In the genomic region with DNA sequence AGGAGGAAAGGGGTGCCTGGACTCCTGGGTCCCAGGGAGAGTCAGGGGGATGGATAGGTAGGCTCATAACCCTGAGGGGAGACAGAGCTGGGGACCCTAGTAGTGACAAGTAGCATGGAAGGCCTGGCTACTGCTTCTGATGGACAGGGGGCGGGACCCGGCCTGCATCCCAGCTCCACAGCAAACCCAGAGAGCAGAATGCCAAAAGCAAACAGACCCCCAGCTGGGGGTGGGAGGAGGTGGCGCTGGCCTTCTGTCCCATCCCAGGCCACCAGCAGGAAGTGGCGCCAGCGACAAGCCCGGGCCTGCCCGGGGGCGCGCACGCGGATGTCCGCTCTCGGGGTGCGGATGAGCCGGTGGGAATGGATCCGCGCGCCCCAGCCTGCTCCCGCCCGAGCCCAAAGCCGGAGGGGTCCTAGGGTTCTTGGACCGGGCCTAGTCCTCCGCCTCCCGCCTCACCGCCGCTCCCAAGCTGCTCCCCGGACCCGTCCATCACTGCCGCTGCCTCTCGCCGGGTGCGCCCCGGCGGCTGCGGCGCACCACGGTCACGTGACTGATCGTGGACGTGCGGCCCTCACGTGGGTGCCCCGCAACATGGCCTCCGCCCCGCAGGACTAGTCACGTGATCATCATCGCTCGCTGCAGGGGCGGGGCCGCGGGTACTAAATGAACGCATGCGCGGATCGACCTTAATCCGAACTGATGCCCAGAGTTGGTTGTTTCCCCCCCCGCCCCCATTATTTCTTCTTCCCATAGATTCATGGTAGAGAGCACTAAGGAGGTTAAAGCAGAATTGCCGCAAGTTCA, we compare ENCODE assay signal across 8 mouse cellular contexts. TPM values are rescaled to one million over a fixed set of nuclear protein-coding genes. Genes with fewer than 3 reads are reported as not detected.
DNase-seq lines count a peak whose midpoint lies in the region; ATAC-seq and TF ChIP-seq lines count a peak whose summit lies in the region.

Bax (minus strand) TSS at position 616 of the 807 bp plus-strand sequence.

- peak; percentile 81; the same call in 1 of the 2 replicates for TF ChIP-seq POLR2A in cortical plate, adult 2 months (IDR thresholded peaks at IDR 0.05; ENCODE audit: extremely low read depth, insufficient read depth, low read length)

- DNase-seq in gastrocnemius, postnatal 10 days, result peak; percentile 96
- DNase-seq in induced T-regulatory cell, adult 2 months (ENCODE audit: low read depth), result peak; percentile 97
- DNase-seq in left cerebral cortex, adult 9 months (ENCODE audit: low spot score in 2 of 2), result peak; percentile 90 to 97
- DNase-seq in right cerebral cortex, postnatal 14 days, result peak; percentile 97
- DNase-seq in urinary bladder, postnatal 36 days (ENCODE audit: low spot score in 2 of 2), result peak; percentile 90 to 95

- no peak for TF ChIP-seq CTCF in cortical plate, adult 2 months (IDR thresholded peaks at IDR 0.05; ENCODE audit: extremely low read depth, insufficient read depth, low read length)

- ATAC-seq in activated CD4-positive, CD25-positive, alpha-beta regulatory T cell, adult 4 months, result peak; percentile 74
- peak; percentile 86 for ATAC-seq in megakaryocyte progenitor cell, adult 5-6 weeks (replicated peaks; ENCODE audit: poor library complexity)

- peaks cover 7% of the 10 kb centered on the region for H3K4me1 ChIP-seq in cortical plate, adult 2 months (ENCODE audit: control insufficient read depth, insufficient read depth, low read length)

- peak within 1 kb of the TSS; percentile 92 for H3K27ac ChIP-seq in cortical plate, adult 2 months (ENCODE audit: insufficient read depth, low read length)

- peak within 1 kb of the TSS; percentile 83 for H3K4me3 ChIP-seq in cortical plate, adult 2 months (ENCODE audit: insufficient read depth, low read length)

RNA-seq across cellular contexts. Expression of gene Bax, which starts in this region (rescaled TPM):
- 100 to 1,000 TPM in 1 of 2 experiments, 10 to 100 TPM in 1; 94.5 to 202 TPM for polyA plus RNA-seq in activated CD4-positive, CD25-positive, alpha-beta regulatory T cell, adult 4 months (2017; shearing (Covaris generic))
- polyA plus RNA-seq in cortical plate, adult 2 months (2012; rRNA removed), result 99.4 and 103 TPM in 2 replicates
- total RNA-seq in gastrocnemius, postnatal 10 days (2021), result 10 to 100 TPM; 29.4 to 29.6 TPM
- 20.7 and 21.5 TPM in 2 replicates for total RNA-seq in megakaryocyte progenitor cell, adult 5-6 weeks (2015)
- total RNA-seq in megakaryocyte progenitor cell, adult 5-6 weeks (2017), result 29.6 and 35.2 TPM in 2 replicates

Comparison
In these comparisons a context has a peak if more than half of its experiments do, and no peak if none do; other contexts are left out.
1. Peak in every context shown above with its lines: DNase-seq, ATAC-seq, H3K4me3 ChIP-seq and H3K27ac ChIP-seq.